Mouse (Mus musculus) heart, embryonic 12.5 days (tissue): Measurements from ENCODE around the gene Ntan1. TPM values are rescaled to one million over a fixed set of nuclear protein-coding genes. Genes with fewer than 3 reads are reported as not detected.
"Not testable (repeated sequence)": the region's sequence is repeated elsewhere in the genome, so short reads cannot be mapped to it uniquely, and the experiment has no call there.

ENCODE experiments used
- ATAC-seq: fragments of 200-750 bp; cut with Nextera tagmentation; 2 replicates; pipeline ENCODE4 v1.8.0; 2017; ENCODE audit warnings: moderate TSS enrichment, moderate library complexity; ENCODE audit not compliant: insufficient number of reproducible peaks, low FRiP score
- H3K27ac ChIP-seq: fragments of 300-500 bp; sonication (generic); 2 replicates; pipeline ENCODE4 v1.5.1; 2016; ENCODE audit warnings: mild to moderate bottlenecking, moderate library complexity; ENCODE audit not compliant: poor library complexity, severe bottlenecking
- H3K27me3 ChIP-seq: fragments of 300-500 bp; sonication (generic); replicated peaks from 2 replicates; pipeline ENCODE4 v1.6.1; 2016; ENCODE audit warnings: mild to moderate bottlenecking, moderate library complexity
- H3K36me3 ChIP-seq: fragments of 300-500 bp; sonication (generic); 2 replicates; pipeline ENCODE4 v1.6.1; 2016; ENCODE audit warnings: mild to moderate bottlenecking, moderate library complexity
- H3K4me1 ChIP-seq: fragments of 300-500 bp; sonication (generic); replicated peaks from 2 replicates; pipeline ENCODE4 v1.6.1; 2016; ENCODE audit warnings: mild to moderate bottlenecking
- H3K4me2 ChIP-seq: fragments of 300-500 bp; sonication (generic); 2 replicates; pipeline ENCODE4 v1.6.1; 2016; ENCODE audit warnings: mild to moderate bottlenecking, moderate library complexity
- H3K4me3 ChIP-seq: fragments of 300-500 bp; sonication (generic); 2 replicates; pipeline ENCODE4 v1.5.1; 2016; ENCODE audit warnings: mild to moderate bottlenecking
- H3K9ac ChIP-seq: fragments of 300-500 bp; sonication (generic); 2 replicates; pipeline ENCODE4 v1.6.1; 2016; ENCODE audit warnings: mild to moderate bottlenecking, moderate library complexity
- H3K9me3 ChIP-seq: fragments of 300-500 bp; sonication (generic); replicated peaks from 2 replicates; pipeline ENCODE4 v1.6.1; 2016; ENCODE audit warnings: mild to moderate bottlenecking, moderate library complexity
- WGBS: fragments of 180-500 bp; shearing (Covaris S2); methylation state at CpG from one replicate; pipeline ENCODE4 v1.1.7; 2016; 5-methylcytosine and 5-hydroxymethylcytosine counted together
- polyA plus RNA-seq: library from polyadenylated mRNA; unstranded; fragments of >200 nt; fragmentation: Nextera tagmentation; extraction: Ambion mirVana; gene quantifications from 2 replicates; pipeline ENCODE4 v1.2.1, GENCODE M21; 2016

The Ntan1 gene
- polyA plus RNA-seq, 1 experiment from 2014 or later, result 144 TPM

DNA sequence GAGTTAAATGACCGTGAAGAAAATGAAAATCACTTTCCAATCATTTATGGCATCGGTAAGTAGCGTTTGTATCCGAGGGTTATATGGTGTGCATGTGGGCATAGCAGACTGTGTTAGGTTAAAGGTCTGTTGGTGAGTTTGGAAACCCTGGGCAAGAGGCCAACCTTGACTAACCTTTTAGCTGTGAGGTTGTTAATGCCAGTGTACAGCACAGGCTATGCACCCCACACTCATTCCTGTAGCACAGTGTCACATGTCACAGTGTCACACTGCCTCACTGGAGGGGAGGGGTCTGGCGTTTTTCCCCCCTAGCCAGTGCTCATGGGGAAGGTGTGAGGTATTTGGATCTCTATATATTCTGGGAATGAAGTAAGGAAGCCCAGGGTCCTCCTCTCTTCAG lies 13.0 kb downstream of the Ntan1 start:
- ATAC-seq, result no peak
- no peaks in the 10 kb centered on the region for H3K9me3 ChIP-seq
- 85% methylated on average over 5 of the region's 5 CpGs for WGBS
- H3K36me3 ChIP-seq, result peaks cover 90% of the 10 kb centered on the region
- H3K9ac ChIP-seq, result no peak overlapping the region
- H3K4me2 ChIP-seq, result no peak overlapping the region
- H3K4me1 ChIP-seq, result 0 out of 2 replicates have a peak, but pooled peaks cover under 1% of the 10 kb centered on the region
- no peak overlapping the region for H3K27ac ChIP-seq
- H3K4me3 ChIP-seq, result no peak overlapping the region
- no peaks in the 10 kb centered on the region for H3K27me3 ChIP-seq

DNA sequence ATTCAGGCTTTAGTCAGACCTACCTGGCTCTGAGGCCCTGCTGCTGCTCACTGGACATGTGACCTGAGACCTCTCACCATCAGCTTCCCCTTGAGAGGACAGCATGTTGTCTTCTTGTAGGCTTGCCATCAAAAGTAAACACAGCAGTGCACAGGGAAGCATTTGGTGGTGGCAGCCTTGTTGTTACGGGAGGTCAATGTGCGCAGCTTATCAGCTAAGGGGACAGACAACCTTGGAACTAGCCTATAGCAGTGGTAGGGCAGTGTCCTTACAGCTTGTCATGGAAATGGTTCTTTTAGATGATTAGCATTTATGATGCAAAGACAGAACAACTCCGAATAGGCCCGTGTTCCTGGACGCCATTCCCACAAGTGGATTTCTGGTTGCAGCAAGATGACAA lies 15.7 kb downstream of the Ntan1 start:
- Histone ChIP-seq H3K4me3 (no peak overlapping the region), H3K27ac (no peak overlapping the region), H3K4me1 (no peaks in the 10 kb centered on the region), H3K36me3 (peaks cover 94% of the 10 kb centered on the region), H3K9ac (no peak overlapping the region), H3K27me3 (no peaks in the 10 kb centered on the region), H3K4me2 (no peak overlapping the region), H3K9me3 (no peaks in the 10 kb centered on the region)
- no peak for ATAC-seq
- WGBS, result 91% methylated on average over 5 of the region's 5 CpGs

DNA sequence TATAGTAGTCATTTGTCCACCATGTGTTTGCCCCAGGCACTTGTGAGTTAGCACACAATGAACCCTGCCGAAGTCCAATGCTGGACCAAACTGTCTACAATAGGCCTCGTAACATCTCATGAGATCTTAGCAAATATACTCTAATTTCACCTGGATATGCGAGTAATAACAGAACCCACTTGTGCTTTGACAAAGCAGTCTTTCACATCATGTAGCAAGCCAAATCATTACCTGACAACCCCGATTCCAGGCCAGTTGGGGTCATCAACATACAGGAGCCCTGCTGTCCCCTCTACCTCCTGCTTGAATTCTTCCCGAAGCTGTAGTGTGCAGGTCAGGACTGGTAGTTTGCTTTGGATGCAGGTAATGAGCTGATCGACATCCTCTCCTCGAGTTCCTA lies 21.4 kb downstream of the Ntan1 start:
- Histone ChIP-seq H3K9me3 (no peaks in the 10 kb centered on the region), H3K36me3 (peaks cover 86% of the 10 kb centered on the region), H3K27me3 (no peaks in the 10 kb centered on the region), H3K9ac (no peak overlapping the region), H3K4me2 (no peak overlapping the region), H3K27ac (no peak overlapping the region), H3K4me3 (no peak overlapping the region), H3K4me1 (no peaks in the 10 kb centered on the region)
- no peak for ATAC-seq
- 88% methylated on average over 7 of the region's 7 CpGs for WGBS

DNA sequence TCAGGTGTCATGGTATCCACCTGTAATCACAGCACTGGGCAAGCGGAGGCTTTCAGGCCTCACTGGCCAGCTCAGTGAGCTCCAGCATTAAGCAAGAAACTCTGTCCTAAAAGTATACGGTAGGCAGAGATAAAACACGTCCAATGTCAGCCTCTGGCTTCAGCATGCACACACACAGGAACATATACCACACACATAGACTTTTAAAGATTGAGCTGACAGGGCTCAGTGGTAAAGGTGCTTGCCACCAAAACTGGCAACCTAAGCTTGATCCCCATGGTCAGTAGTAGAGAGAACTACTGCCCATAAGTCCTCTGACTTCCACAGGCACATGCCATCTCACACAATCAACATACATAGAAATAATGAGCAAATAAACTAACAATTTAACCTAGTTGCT lies 22.3 kb downstream of the Ntan1 start:
- 84% methylated on average over 3 of the region's 3 CpGs for WGBS
- Histone ChIP-seq H3K36me3 (peaks cover 87% of the 10 kb centered on the region), H3K9ac (no peak overlapping the region), H3K4me2 (no peak overlapping the region), H3K27ac (no peak overlapping the region), H3K27me3 (no peaks in the 10 kb centered on the region), H3K4me3 (no peak overlapping the region), H3K9me3 (no peaks in the 10 kb centered on the region), H3K4me1 (no peaks in the 10 kb centered on the region)
- ATAC-seq, result no peak

DNA sequence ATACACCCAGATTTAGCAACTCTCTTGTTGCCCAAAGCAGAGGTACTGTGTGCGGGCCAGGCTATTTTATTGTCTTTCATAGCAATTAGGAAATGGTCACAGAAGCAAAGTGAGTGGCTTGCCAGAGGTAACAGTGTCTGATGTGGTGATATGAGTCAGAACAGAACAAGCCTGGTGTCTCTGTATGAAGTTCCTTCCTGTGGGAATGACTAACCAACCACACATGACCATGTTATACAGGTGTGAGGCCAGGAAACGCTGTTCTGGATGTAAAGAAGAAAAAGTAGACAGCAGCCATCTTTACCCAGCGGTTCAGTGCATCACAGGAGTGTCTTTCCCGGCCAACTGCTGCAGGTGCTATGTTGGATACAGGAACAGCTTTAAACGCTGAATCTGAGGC lies 26.4 kb downstream of the Ntan1 start:
- 90% methylated on average over 5 of the region's 5 CpGs for WGBS
- no peak overlapping the region for H3K4me2 ChIP-seq
- H3K4me3 ChIP-seq, result no peak overlapping the region
- no peak overlapping the region for H3K9ac ChIP-seq
- H3K27ac ChIP-seq, result no peak overlapping the region
- H3K4me1 ChIP-seq, result no peaks in the 10 kb centered on the region
- no peak for ATAC-seq
- H3K27me3 ChIP-seq, result no peaks in the 10 kb centered on the region
- H3K9me3 ChIP-seq, result no peaks in the 10 kb centered on the region
- peaks cover 63% of the 10 kb centered on the region for H3K36me3 ChIP-seq

DNA sequence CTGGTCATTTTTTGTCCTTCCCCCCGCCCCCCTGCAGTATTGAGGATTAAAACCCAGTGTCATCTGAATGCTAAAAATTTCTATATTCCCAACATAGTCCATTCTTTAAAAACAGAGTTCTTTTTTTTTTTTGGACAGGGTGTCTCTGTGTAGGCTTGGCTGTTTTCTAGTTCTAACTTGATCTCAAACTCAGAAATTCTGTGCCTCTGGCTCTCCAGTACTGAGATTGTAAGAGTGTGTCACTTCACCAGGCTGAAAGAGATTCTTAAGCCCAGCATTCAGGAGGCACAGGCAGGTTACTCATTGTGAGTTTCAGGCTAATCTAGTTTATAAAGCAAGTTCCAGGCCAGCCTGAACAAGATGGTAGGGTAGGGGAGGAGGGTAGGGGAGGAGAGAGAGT lies 28.0 kb downstream of the Ntan1 start:
- H3K9me3 ChIP-seq, result no peaks in the 10 kb centered on the region
- H3K4me1 ChIP-seq, result no peaks in the 10 kb centered on the region
- no peak overlapping the region for H3K27ac ChIP-seq
- no peak for ATAC-seq
- no peak overlapping the region for H3K4me3 ChIP-seq
- H3K27me3 ChIP-seq, result no peaks in the 10 kb centered on the region
- H3K36me3 ChIP-seq, result peaks cover 48% of the 10 kb centered on the region
- H3K4me2 ChIP-seq, result no peak overlapping the region
- H3K9ac ChIP-seq, result no peak overlapping the region
- WGBS, result 81% methylated on average over 1 of the region's 1 CpGs

DNA sequence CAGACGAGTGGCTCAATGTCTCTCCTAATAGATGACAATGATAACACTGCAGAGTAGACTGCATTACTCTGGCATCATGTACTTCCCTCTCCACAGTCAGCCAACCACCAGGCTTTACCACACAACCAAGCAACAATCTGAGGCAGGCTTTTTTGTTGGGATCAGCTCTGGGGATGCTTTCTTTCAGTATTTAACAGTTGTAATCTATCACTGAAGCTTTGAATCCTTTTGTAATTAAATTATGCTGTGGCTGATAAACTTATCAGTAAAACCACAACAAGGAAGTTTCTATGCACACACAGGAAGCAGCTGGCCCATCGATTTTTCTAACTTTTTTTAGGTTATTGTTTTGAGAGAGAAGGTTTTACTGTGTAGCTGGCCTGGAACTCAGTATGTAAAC lies 29.7 kb downstream of the Ntan1 start:
- WGBS, result 57% methylated on average over 2 of the region's 2 CpGs
- H3K4me2 ChIP-seq, result no peak overlapping the region
- no peak for ATAC-seq
- no peaks in the 10 kb centered on the region for H3K9me3 ChIP-seq
- no peaks in the 10 kb centered on the region for H3K4me1 ChIP-seq
- no peak overlapping the region for H3K4me3 ChIP-seq
- H3K36me3 ChIP-seq, result peaks cover 46% of the 10 kb centered on the region
- no peak overlapping the region for H3K9ac ChIP-seq
- H3K27ac ChIP-seq, result no peak overlapping the region
- no peaks in the 10 kb centered on the region for H3K27me3 ChIP-seq

DNA sequence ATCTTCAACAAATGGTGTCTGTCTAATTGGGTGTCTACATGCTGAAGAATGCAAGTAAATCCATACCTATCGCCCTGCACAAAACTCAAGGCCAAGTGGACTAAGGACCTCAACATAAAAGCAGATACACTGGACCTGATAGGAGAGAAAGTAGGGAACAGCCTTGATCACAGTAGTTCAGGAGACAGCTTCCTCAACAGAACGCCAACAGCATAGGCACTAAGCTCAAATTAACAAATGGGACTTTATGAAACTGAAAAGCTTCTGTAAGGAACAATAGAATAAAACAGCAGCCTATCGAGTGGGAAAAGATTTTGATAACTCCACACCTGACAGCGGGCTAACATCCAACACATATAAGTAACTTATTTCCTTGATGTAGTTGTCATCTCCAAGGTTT lies 32.8 kb downstream of the Ntan1 start:
- Histone ChIP-seq H3K9me3 (no peaks in the 10 kb centered on the region), H3K4me1 (no peaks in the 10 kb centered on the region), H3K27me3 (no peaks in the 10 kb centered on the region), H3K4me2 (no peak overlapping the region), H3K36me3 (peaks cover 37% of the 10 kb centered on the region), H3K4me3 (no peak overlapping the region), H3K9ac (no peak overlapping the region), H3K27ac (no peak overlapping the region)
- 90% methylated on average over 4 of the region's 4 CpGs for WGBS
- no peak for ATAC-seq

DNA sequence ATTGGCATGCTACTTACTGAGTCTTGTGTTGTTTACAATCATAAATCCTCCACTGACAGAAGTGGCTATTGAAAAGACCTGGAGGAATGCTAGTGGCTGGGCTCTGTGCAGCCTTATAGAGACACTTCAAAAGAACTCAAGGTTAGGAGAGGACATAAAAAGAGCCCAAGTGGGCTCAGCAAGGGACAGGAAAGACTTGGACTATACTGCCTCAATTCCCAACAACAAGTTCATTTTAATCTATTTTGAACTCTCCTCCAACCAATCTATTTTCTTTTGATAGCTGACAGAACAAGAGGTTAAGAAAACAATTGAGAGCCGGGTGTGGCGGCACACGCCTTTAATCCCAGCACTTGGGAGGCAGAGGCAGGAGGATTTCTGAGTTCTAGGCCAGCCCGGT lies 35.2 kb downstream of the Ntan1 start:
- H3K27ac ChIP-seq, result no peak overlapping the region
- H3K4me1 ChIP-seq, result no peaks in the 10 kb centered on the region
- no peak overlapping the region for H3K4me3 ChIP-seq
- peaks cover 44% of the 10 kb centered on the region for H3K36me3 ChIP-seq
- WGBS, result 94% methylated on average over 4 of the region's 4 CpGs
- H3K4me2 ChIP-seq, result no peak overlapping the region
- no peak for ATAC-seq
- H3K27me3 ChIP-seq, result no peaks in the 10 kb centered on the region
- no peak overlapping the region for H3K9ac ChIP-seq
- no peaks in the 10 kb centered on the region for H3K9me3 ChIP-seq

DNA sequence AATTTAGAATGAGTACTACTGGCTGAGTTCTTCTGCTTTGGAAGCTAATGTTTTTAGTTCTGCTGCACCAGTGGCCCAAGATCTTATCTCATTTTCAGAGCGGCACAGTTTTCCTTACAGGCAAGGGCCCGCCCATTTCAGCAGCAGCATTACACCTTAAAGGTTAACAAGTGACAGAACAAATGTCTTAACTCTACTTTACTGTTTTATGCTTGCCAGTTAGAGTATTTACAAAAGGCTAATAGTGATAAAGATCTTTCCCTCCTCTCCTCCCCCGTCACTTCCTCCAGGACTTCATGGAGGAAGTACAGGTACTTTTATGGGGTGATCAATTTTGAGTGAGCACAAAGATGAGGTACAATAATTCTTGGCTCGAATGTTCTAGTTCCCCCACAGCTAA lies 47.4 kb downstream of the Ntan1 start:
- Histone ChIP-seq H3K9me3 (no peaks in the 10 kb centered on the region), H3K36me3 (peaks cover 46% of the 10 kb centered on the region), H3K9ac (no peak overlapping the region), H3K27ac (no peak overlapping the region), H3K4me3 (no peak overlapping the region), H3K4me1 (peaks cover 4% of the 10 kb centered on the region; the same call in 1 of the 2 replicates), H3K27me3 (no peaks in the 10 kb centered on the region), H3K4me2 (no peak overlapping the region)
- no peak for ATAC-seq
- 58% methylated on average over 4 of the region's 4 CpGs for WGBS

DNA sequence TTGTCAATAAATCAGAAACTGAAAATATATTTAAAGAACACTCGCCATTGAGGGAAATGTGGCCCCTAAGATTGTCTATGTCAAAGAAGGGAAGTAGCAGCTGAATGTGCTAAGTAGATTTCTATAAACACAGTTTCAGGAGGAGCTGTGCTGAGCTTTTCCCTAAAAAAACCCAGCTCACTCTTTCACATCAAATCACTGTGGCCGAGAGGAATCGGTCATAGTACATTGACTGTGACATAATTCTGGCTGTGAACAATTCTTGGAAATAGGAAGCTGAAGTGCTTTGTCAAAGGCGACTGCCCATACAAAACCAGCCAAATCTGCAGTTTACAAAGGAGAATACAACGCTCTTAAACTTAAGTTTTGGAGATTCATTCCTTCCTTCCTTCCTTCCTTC lies 48.0 kb downstream of the Ntan1 start:
- 77% methylated on average over 5 of the region's 5 CpGs for WGBS
- no peak overlapping the region for H3K4me2 ChIP-seq
- H3K27ac ChIP-seq, result no peak overlapping the region
- no peak overlapping the region for H3K9ac ChIP-seq
- H3K9me3 ChIP-seq, result no peaks in the 10 kb centered on the region
- ATAC-seq, result no peak
- peaks cover 4% of the 10 kb centered on the region; the same call in 1 of the 2 replicates for H3K4me1 ChIP-seq
- H3K4me3 ChIP-seq, result no peak overlapping the region
- H3K36me3 ChIP-seq, result peaks cover 50% of the 10 kb centered on the region
- H3K27me3 ChIP-seq, result no peaks in the 10 kb centered on the region

DNA sequence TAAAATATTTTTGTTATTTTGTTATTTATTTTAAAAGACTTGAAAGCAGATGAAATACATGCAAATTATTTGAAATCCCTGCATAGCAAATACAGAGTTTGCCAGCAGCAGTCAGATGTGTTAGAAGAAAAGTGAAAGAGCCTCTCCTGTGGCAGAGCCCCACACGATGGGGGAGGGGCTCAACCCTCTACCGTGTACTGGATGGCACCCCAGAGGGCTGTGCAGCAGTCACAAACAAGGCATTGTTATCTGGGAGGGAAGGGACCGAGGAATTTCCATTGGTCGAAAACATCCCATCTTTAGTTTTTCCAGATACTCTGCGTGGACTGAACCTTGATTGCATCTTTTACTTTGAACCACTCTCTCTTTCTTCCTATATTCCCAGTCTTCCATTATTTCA lies 48.8 kb downstream of the Ntan1 start:
- H3K27me3 ChIP-seq, ATAC-seq, H3K9me3 ChIP-seq, H3K27ac ChIP-seq, H3K4me1 ChIP-seq, H3K9ac ChIP-seq: not testable (repeated sequence)
- Histone ChIP-seq H3K36me3 (peaks cover 50% of the 10 kb centered on the region), H3K4me2 (peak overlapping the region; percentile 72), H3K4me3 (peak overlapping the region; percentile 46)
- 31% methylated on average over 5 of the region's 5 CpGs for WGBS
